16 mouse cellular contexts compared by ENCODE assay signal in genomic region chr3:102063273-102064120, GRCm38 (mm10). TPM values are rescaled to one million over a fixed set of nuclear protein-coding genes. Genes with fewer than 3 reads are reported as not detected.
A peak's percentile ranks its signal among the peaks of the same experiment; 100 is the strongest.
DNase-seq lines count a peak whose midpoint lies in the region; ATAC-seq lines count a peak whose summit lies in the region.
"Had no signal": no experiment of that assay in that cellular context is flagged by ENCODE, and none has a peak within 500 bp of the region (broad histone marks: within the 10 kb centered on the region; RNA-seq: fewer than 3 reads in every experiment).

No protein-coding gene starts in this region.

- no peak for DNase-seq in heart, embryonic 10.5 days (ENCODE audit: low spot score)
- no peak for DNase-seq in heart, postnatal 14 days
- peak; percentile 35 to 47 for DNase-seq in kidney, adult 8-10 months
- no peak for DNase-seq in embryonic facial prominence, embryonic 14.5 days (ENCODE audit: low spot score)
- DNase-seq in kidney, postnatal 36 days, result peak; percentile 57 to 63
- no peak for DNase-seq in cerebellum, adult 11-12 months
- no peak for DNase-seq in thymus, postnatal 36 days
- DNase-seq: cerebellum, adult 9-11 months; lung, adult 18-20 months; retina, postnatal 1 day; thymus, postnatal 25 days had no signal

- H3K4me3 ChIP-seq in heart, embryonic 10.5 days, result no peak overlapping the region
- no peak overlapping the region for H3K4me3 ChIP-seq in kidney, embryonic 16.5 days (ENCODE audit: low read length)
- H3K4me3 ChIP-seq in embryonic facial prominence, embryonic 14.5 days (ENCODE audit: low read depth, low read length), result no peak overlapping the region
- H3K4me3 ChIP-seq: embryonic facial prominence, embryonic 12.5 days had no signal

- no peak for ATAC-seq in kidney, embryonic 16.5 days (ENCODE audit: low FRiP score, low TSS enrichment)
- ATAC-seq in embryonic facial prominence, embryonic 14.5 days (ENCODE audit: low read depth), result peak; percentile 44; the same call in 1 of the 2 replicates

- H3K4me2 ChIP-seq in kidney, embryonic 16.5 days (replicated peaks; ENCODE audit: low read depth, low read length), result no peak overlapping the region
- no peak overlapping the region for H3K4me2 ChIP-seq in embryonic facial prominence, embryonic 14.5 days (ENCODE audit: low read depth, low read length)
- H3K4me2 ChIP-seq: embryonic facial prominence, embryonic 12.5 days had no signal

- no peaks in the 10 kb centered on the region for H3K27me3 ChIP-seq in heart, embryonic 10.5 days (ENCODE audit: insufficient read depth, poor library complexity, severe bottlenecking)
- H3K27me3 ChIP-seq in kidney, embryonic 16.5 days (ENCODE audit: insufficient read depth, low read length), result no peaks in the 10 kb centered on the region
- no peaks in the 10 kb centered on the region for H3K27me3 ChIP-seq in embryonic facial prominence, embryonic 14.5 days (replicated peaks; ENCODE audit: control insufficient read depth, insufficient read depth, low read length)
- H3K27me3 ChIP-seq: embryonic facial prominence, embryonic 12.5 days had no signal

- intact Hi-C loops in heart, postnatal 14 days (cut with DNase I), result loop anchor here (5.0 kb wide), 1 partner anchor 166 kb away; no protein-coding TSS in a partner anchor

- no peaks in the 10 kb centered on the region for H3K9me3 ChIP-seq in heart, embryonic 10.5 days
- H3K9me3 ChIP-seq in kidney, embryonic 16.5 days (ENCODE audit: low read length), result no peaks in the 10 kb centered on the region
- no peaks in the 10 kb centered on the region for H3K9me3 ChIP-seq in embryonic facial prominence, embryonic 14.5 days (ENCODE audit: control insufficient read depth, low read length)
- H3K9me3 ChIP-seq: embryonic facial prominence, embryonic 12.5 days; G1E had no signal

- H3K27ac ChIP-seq in heart, embryonic 10.5 days, result peak overlapping the region; percentile 81
- H3K27ac ChIP-seq in kidney, embryonic 16.5 days (ENCODE audit: low read length), result no peak overlapping the region
- H3K27ac ChIP-seq in embryonic facial prominence, embryonic 14.5 days (replicated peaks; ENCODE audit: low read depth, low read length), result no peak overlapping the region

- H3K9ac ChIP-seq in kidney, embryonic 16.5 days (replicated peaks; ENCODE audit: low read length), result no peak overlapping the region
- no peak overlapping the region for H3K9ac ChIP-seq in embryonic facial prominence, embryonic 14.5 days (ENCODE audit: low read depth, low read length)

- 64% methylated on average over 10 of the region's 10 CpGs for WGBS in heart, embryonic 10.5 days
- WGBS in kidney, embryonic 16.5 days, result 80% methylated on average over 10 of the region's 10 CpGs
- 67% methylated on average over 10 of the region's 10 CpGs for WGBS in embryonic facial prominence, embryonic 14.5 days

- H3K36me3 ChIP-seq in heart, embryonic 10.5 days, result no peaks in the 10 kb centered on the region
- H3K36me3 ChIP-seq in kidney, embryonic 16.5 days (ENCODE audit: insufficient read depth, low read length), result no peaks in the 10 kb centered on the region
- H3K36me3 ChIP-seq in embryonic facial prominence, embryonic 14.5 days (ENCODE audit: control insufficient read depth, insufficient read depth, low read length), result no peaks in the 10 kb centered on the region
- H3K36me3 ChIP-seq: embryonic facial prominence, embryonic 12.5 days; G1E had no signal

- H3K4me1 ChIP-seq in heart, embryonic 10.5 days, result peaks cover 51% of the 10 kb centered on the region
- no peaks in the 10 kb centered on the region for H3K4me1 ChIP-seq in kidney, embryonic 16.5 days (ENCODE audit: insufficient read depth, low read length)
- H3K4me1 ChIP-seq in embryonic facial prominence, embryonic 14.5 days (ENCODE audit: control insufficient read depth, insufficient read depth, low read length), result no peaks in the 10 kb centered on the region

RNA-seq across cellular contexts. Expression of gene Casq2, which starts 22.7 kb away (rescaled TPM):
- 5.6 and 19.8 TPM in 2 replicates for polyA plus RNA-seq in heart, embryonic 10.5 days (2016; fragmentation: Nextera tagmentation; extraction: Ambion mirVana)
- 1,000 to 10,000 TPM; 1,042 to 1,098 TPM for total RNA-seq in heart, postnatal 14 days (2021)
- 3.1 and 3.6 TPM in 2 replicates for polyA plus RNA-seq in kidney, embryonic 16.5 days (2015; fragmentation: Nextera tagmentation; extraction: Ambion mirVana)
- polyA plus RNA-seq in embryonic facial prominence, embryonic 14.5 days (2014; fragmentation: Nextera tagmentation; extraction: Ambion mirVana), result 128 and 199 TPM in 2 replicates
- total RNA-seq: megakaryocyte, adult 5-6 weeks had no signal
- polyA plus RNA-seq: G1E had no signal

RNA-seq across cellular contexts. Expression of gene Nhlh2, which starts 53.6 kb away (rescaled TPM):
- 0.27 and 0.57 TPM in 2 replicates for polyA plus RNA-seq in heart, embryonic 10.5 days (2016; fragmentation: Nextera tagmentation; extraction: Ambion mirVana)
- not detected for total RNA-seq in heart, postnatal 14 days (2021)
- polyA plus RNA-seq in kidney, embryonic 16.5 days (2015; fragmentation: Nextera tagmentation; extraction: Ambion mirVana), result 0.06 TPM in 1 of 2 replicates, not detected in the other
- 3.0 and 3.8 TPM in 2 replicates for polyA plus RNA-seq in embryonic facial prominence, embryonic 14.5 days (2014; fragmentation: Nextera tagmentation; extraction: Ambion mirVana)
- total RNA-seq: megakaryocyte, adult 5-6 weeks had no signal
- polyA plus RNA-seq: G1E; gonadal fat pad, adult 2 months had no signal

Comparison
In these comparisons a context has a peak if more than half of its experiments do, and no peak if none do; other contexts are left out.
1. DNase-seq: peak in kidney, adult 8-10 months (2 of 2) and kidney, postnatal 36 days (2 of 2); none in heart, embryonic 10.5 days (single experiment), heart, postnatal 14 days (0 of 2), embryonic facial prominence, embryonic 14.5 days (single experiment), cerebellum, adult 11-12 months (single experiment) and thymus, postnatal 36 days (0 of 2).